Mouse (Mus musculus) left cerebral cortex, postnatal 25 days (tissue): ENCODE data around the gene Gm11985. TPM values are rescaled to one million over a fixed set of nuclear protein-coding genes. Genes with fewer than 3 reads are reported as not detected.
A peak's percentile ranks its signal among the peaks of the same experiment; 100 is the strongest.
"Not testable (repeated sequence)": the region's sequence is repeated elsewhere in the genome, so short reads cannot be mapped to it uniquely, and the experiment has no call there.

Source experiments
- DNase-seq, 2 experiments: peaks; one replicate each; pipeline ENCODE4 v3.0.0; 2022; ENCODE audit warnings: low spot score in 2 of 2, mixed read lengths in 1 of 2
- intact Hi-C: fragments of 180-260 bp; cut with DNase I; formaldehyde crosslinking; loops from one replicate; pipeline ENCODE4 v1.15.1; 2025
- total RNA-seq, 2 experiments: library from RNA; stranded (reverse); gene quantifications; 2 replicates each; pipeline ENCODE4 v1.2.3; 2021

The Gm11985 gene
- not detected for total RNA-seq

DNA sequence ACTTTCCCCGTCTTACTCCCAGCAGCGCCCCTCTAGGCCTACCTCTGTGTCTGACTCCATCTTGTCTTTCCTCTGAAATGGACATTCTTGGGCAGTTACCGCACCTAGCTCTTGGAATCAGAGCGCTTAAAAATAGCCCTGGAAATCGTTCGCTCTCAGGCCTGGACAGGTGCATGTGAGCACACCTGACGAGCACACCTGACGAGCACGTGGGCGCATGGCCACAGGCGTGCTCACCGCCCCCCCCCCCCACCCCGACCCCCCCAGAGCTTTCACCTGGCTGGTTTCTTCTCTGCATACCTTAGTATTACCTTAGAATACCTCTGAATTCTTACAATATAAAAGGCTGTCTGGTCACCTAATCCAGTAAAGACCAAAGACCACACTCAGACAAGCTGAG is at the start of gene Gm11985:
Gm11985 (minus strand) TSS at position 101 of the 400 bp plus-strand sequence.
- intact Hi-C loops: no loop called here
- no peak for DNase-seq

DNA sequence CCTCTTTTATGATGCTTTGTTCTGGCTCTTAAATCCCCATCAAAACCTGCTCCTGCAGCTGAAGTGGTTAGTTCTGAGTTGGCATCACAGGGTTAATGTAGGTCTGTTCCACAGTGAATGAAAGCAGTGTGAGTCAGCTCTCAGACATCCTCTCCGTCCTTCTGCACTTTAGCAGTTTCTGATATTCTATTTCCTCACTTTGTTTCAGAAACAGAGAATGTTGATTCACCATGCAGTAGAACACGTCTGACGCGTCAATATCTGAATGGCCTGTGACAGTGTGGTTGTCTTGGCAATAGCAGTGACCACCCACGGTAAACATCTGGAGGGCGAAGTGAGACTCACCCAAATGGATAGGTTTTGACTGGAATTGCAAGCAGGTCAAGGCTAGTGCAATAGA is 49.3 kb upstream of the Gm11985 start:
- DNase-seq: peak in 1 of 2 experiments; percentile 33
- intact Hi-C loops: no loop called here

- DNase-seq: no peak
Measured at GRCm38 (mm10) chr11:7236751-7237150, 48.4 kb upstream of the Gm11985 start.

GRCm38 (mm10) chr11:7234981-7235609 is 46.7 kb upstream of the Gm11985 start:
- intact Hi-C loops: no loop called here
- DNase-seq: peak in 1 of 2 experiments; percentile 5

More at GRCm38 (mm10) chr11:7236751-7237150, 48.4 kb upstream of the Gm11985 start:
- intact Hi-C loops: no loop called here

DNA sequence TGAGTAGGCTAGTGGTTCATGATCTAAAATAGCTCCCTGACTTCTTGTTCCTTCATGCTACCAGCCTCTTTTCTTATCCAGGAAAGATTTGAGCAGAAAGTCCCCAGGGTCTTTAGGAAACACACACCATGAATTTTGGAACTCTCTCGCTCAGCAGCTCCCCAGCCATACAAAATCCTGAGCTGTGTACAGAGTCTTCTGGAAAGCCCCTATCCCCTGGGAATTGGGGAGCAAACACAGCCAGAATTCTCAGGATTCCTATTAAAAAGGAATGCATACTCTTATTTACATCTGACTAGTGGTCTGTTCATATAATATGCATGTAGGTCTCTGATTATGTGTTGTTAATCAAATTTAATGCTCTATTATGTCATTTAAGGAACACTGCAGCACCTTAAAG is 46.1 kb upstream of the Gm11985 start:
- DNase-seq: no peak
- intact Hi-C loops: no loop called here

GRCm38 (mm10) chr11:7233333-7233732 is 45.0 kb upstream of the Gm11985 start:
- intact Hi-C loops: no loop called here
- no peak for DNase-seq

DNA sequence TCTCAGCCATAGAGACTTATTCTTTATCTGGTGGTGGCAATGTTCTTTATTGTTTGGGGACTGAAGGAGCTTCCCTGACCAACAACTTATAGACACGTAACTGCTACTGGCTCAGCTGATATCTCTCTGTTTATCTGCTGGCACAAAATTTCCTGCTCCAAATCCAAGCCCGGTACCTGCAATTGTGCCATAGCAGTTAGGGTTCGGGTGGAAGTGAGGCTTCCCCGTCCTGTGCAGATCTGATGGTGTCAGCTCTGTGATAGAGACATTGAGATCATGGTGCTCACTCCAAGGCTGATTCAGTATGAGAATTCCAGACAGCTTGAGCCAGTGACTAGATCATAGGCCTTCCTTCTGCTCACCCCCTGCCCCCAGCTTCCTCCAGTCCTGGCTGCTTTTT is 43.6 kb upstream of the Gm11985 start:
- no peak for DNase-seq
- intact Hi-C loops: no loop called here

DNA sequence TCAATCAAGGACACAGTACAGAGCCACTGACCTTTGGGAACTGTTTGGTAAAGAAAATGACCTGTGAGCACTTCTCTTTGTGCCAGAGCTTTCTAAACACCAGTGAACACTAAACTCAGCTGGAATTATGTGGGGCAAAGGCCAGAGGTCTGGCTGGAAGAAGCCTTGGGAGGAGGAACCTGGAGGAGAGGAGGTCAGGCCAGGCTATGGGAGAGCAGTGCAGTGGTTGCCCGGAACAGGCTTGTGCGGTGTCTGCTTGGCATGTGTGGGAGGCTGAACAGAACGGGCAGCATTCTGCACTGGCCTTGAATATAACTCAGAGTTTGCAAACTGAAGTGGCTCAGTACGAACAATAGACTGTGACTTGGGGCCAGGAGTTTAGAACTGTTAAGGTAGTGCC is 41.6 kb upstream of the Gm11985 start:
- intact Hi-C loops: no loop called here
- no peak for DNase-seq

DNA sequence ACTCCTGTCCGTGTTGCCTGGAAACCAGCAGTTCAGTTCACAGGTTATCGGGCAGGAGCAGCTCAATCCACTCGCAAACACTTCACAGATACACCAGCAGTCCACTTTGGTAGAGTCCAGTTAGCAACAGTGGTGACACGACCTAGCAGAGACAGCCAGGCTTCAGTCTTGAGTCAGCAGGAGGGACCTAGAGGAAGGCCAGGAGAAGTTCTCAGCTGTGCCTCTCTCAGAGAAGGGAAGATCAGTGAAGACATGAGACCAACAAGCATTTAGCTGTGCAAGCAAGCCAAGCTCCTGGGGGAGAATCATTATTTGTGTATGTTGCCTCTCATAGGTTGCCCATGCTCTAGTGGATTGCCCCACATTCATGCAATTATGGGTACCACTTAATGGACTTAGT is 39.7 kb upstream of the Gm11985 start:
- DNase-seq: no peak
- intact Hi-C loops: no loop called here

GRCm38 (mm10) chr11:7226810-7227550 is 38.6 kb upstream of the Gm11985 start:
- intact Hi-C loops: no loop called here
- DNase-seq: no peak

- intact Hi-C loops: no loop called here
- DNase-seq: peak; percentile 28 to 64
Measured at GRCm38 (mm10) chr11:7226200-7226599, 37.8 kb upstream of the Gm11985 start.

- DNase-seq, intact Hi-C loops: not testable (repeated sequence)
Measured at GRCm38 (mm10) chr11:7221826-7222225, 33.5 kb upstream of the Gm11985 start.

DNA sequence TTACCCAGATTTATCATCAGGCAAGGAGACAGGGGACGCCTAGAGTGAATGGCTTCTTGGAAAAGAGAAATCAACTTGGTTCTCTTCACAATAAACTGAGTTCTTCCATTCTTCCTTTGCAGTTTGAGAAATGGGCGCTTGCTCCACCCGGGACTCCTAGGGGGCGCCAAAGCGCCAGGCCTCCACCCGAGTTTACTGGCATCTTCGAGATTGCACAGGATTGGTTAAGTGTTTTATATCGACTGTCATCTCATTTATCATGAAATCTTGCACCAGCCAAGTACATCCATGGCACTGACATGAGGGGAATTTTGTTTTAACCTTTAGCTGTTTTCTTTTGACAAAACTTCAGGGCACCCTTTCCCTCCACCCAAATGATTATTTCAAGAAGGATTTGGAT is 27.3 kb upstream of the Gm11985 start:
- intact Hi-C loops: loop anchor here (1.0 to 10.0 kb wide), 4 partner anchors 123 to 1190 kb away; no protein-coding TSS in a partner anchor
- DNase-seq: peak; percentile 67 to 71

DNA sequence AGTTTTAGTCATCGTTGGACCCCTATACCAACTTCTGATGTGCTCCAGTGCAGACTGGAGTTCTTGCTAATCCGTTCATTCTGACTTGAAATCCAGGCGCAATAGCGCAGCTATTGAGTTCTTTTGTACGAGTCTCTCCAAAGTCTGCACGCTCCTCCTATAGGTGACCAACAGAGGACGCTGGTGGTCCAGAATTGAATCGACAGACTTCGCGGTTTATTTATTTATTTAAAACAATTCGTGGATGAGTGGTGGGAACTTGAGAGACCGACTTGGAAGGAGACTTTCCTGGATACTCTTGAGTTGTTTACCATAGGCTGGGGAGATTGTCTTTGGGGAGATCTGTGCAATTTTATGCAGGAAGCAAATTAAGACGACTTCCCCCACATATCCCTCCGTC is 26.4 kb upstream of the Gm11985 start:
- intact Hi-C loops: loop anchor here (1.0 to 10.0 kb wide), 6 partner anchors 124 to 1191 kb away; no protein-coding TSS in a partner anchor

GRCm38 (mm10) chr11:7214342-7214660 is 25.9 kb upstream of the Gm11985 start:
- DNase-seq: peak in 1 of 2 experiments; percentile 32

More for the DNA sequence above, 26.4 kb upstream of the Gm11985 start:
- DNase-seq: peak; percentile 71 to 84

DNA sequence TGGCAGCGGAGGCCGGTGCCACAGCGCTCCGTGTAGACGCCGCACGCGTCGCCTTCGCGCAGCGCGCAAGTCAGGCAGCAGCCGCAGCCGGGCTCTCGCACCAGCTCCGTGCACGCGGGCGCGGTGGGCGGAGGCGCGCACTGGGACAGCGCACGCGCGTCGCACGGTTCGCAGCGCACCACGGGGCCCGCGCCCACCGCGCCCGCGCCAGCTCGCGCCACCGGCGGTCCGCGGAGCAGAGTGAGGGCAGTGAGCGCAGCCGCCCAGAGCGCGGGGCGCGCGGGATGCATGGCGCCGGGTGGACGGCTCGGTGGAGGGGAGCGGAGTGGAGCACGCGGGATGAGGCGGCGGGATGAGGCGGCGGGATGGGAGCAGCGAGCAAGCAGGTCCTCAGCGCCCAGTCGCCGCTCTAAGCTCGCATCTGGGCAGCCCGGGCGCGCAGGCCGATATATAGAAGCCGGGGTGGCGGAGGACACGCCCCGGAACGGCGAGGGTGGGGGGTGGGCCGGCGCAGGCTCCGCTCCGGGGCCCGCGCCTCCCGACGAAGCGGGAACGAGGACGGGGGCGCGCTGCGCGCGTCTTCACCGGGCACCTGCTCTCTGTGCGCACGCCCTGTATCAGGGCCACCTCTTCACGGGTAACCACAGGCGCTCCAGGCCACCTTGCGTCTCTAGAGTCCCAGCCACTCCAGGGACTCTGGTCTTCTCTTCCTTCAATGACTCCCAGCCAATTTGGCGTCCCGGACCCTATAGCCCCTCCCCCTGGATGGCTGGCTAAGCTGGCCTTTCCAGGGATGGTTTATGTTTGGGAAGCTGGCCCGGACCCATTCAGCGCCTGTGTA is 25.4 kb upstream of the Gm11985 start, which contains the start of gene Igfbp3:
Igfbp3 (minus strand) TSS at position 423 of the 841 bp plus-strand sequence.
- peak; percentile 87 to 90 for DNase-seq

More at GRCm38 (mm10) chr11:7214342-7214660, 25.9 kb upstream of the Gm11985 start:
- intact Hi-C loops: loop anchor here (1.0 to 10.0 kb wide), 5 partner anchors 124 to 1089 kb away; no protein-coding TSS in a partner anchor

GRCm38 (mm10) chr11:7213161-7213500 is 24.8 kb upstream of the Gm11985 start:
- no peak for DNase-seq
- intact Hi-C loops: loop anchor here (5.0 to 10.0 kb wide), 2 partner anchors 354 to 922 kb away; no protein-coding TSS in a partner anchor

More for the DNA sequence above, 25.4 kb upstream of the Gm11985 start, which contains the start of gene Igfbp3:
- intact Hi-C loops: loop anchor here (1.0 to 10.0 kb wide), 5 partner anchors 125 to 1090 kb away; no protein-coding TSS in a partner anchor

DNA sequence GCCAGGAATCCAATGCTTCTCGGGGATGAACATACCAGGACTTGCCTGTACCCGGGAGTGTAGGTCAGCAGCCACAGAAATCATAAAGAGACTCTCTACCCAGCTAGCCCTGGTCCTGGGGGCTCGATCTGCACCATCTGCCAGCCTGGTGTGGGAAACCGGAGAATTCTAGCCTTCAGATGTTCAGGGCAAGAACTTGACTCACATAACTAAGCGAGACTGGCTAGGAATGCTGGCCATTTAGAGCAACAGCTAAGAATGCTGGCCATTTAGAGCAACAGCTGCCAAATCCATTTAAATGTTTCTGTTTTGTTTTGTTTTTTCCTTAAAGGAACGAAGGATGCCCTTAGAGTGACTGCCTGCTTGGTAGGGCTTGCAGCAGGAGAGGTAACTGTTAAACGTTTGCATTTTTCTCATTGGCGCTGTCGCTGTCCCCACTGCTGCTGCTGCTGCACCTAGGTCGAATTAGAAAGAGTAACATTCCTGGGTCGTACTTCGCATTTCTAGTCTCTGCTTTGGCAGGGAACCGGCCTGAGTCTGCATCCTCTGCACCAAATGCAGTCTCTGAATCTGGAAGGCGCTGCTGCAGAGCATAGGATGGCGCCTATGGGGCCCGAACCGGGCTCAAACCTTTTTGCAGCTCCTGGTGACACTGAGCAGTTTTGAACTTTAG is 23.9 kb upstream of the Gm11985 start:
- intact Hi-C loops: loop anchor here (5.0 to 10.0 kb wide), 2 partner anchors 355 to 923 kb away; no protein-coding TSS in a partner anchor
- DNase-seq: no peak

DNA sequence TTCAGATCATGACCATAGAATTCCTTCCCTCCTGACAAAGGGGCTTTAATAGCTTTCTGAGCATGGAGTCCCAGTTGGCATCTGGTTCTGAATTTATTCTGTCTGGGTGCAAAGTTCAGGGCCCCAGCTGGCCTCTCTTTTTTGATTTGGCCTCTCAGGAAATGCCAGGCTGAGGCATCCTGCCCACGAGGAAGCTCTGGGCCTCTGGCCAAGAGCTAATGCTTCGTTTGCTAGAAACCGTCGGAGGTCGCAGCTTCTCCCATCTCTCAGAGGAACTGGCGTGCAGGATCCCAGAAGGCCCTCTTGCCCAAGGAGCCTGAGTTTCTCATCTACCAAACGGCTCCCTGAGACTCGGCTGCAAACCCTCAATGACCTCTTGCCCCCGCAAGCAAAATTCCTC is 22.8 kb upstream of the Gm11985 start:
- DNase-seq: no peak
- intact Hi-C loops: loop anchor here (2.0 to 10.0 kb wide), 3 partner anchors 356 to 1092 kb away; no protein-coding TSS in a partner anchor
